Mouse (Mus musculus): ENCODE results near the gene Lrrc66. TPM values are rescaled to one million over a fixed set of nuclear protein-coding genes. Genes with fewer than 3 reads are reported as not detected.

The Lrrc66 gene
- polyA plus RNA-seq, 1 experiment from 2014 or later: not detected

Other genes starting within 250 kb of the Lrrc66 start
- 0.06 and 0.08 TPM in 2 replicates for gene Cwh43, start 226.5 kb downstream of the Lrrc66 start, polyA plus RNA-seq (2015; fragmentation: Nextera tagmentation; extraction: Ambion mirVana)
- 41.5 and 45.3 TPM in 2 replicates for gene Dcun1d4, start 151.5 kb downstream of the Lrrc66 start, polyA plus RNA-seq (2015; fragmentation: Nextera tagmentation; extraction: Ambion mirVana)
- 25.3 and 25.4 TPM in 2 replicates for gene Sgcb, start 15.3 kb upstream of the Lrrc66 start, polyA plus RNA-seq (2015; fragmentation: Nextera tagmentation; extraction: Ambion mirVana)
- gene Spata18, start 18.9 kb upstream of the Lrrc66 start, polyA plus RNA-seq (2015; fragmentation: Nextera tagmentation; extraction: Ambion mirVana): 0.17 and 0.78 TPM in 2 replicates